Mouse (Mus musculus) hematopoietic stem cell, adult 5-6 weeks (primary cell): ENCODE measurements around the gene Thy1. TPM values are rescaled to one million over a fixed set of nuclear protein-coding genes. Genes with fewer than 3 reads are reported as not detected.

Experiments
- ATAC-seq, 2 experiments: fragments of 125-278 bp in 1 of 2; replicated peaks in 1 of 2; 2 replicates each; pipeline ENCODE4 v1.8.0; 2016 to 2017; ENCODE audit warnings: inconsistent platforms in 2 of 2, mild to moderate bottlenecking in 2 of 2, moderate number of reproducible peaks in 2 of 2, low read depth in 1 of 2, moderate TSS enrichment in 1 of 2; ENCODE audit not compliant: low FRiP score in 2 of 2, poor library complexity in 2 of 2, severe bottlenecking in 2 of 2, insufficient read depth in 1 of 2, low TSS enrichment in 1 of 2
- total RNA-seq: library from RNA; stranded (forward); fragments of 172-1452, 232-1000 nt; gene quantifications from 2 replicates; pipeline ENCODE4 v1.2.3, GENCODE M21; 2017

Thy1 gene
- total RNA-seq, 1 experiment from 2014 or later = 5.8 TPM

DNA sequence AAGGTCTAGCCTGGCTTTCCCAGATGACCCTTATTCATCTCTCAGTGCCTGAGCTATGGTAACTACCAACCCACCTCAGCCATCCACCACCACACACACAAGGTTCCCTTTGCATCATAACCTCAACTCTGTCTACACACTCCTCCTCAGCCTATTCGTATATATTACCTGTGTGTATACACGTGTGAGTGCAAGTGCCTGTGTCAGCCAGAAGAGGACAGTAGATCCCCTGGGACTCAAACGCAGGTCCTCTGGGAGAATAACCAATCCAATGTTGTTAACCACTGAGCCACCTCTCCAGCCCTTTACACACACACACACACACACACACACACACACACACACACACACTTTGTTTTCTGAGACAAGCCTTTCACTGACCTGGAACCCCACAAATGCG lies 12.5 kb upstream of the Thy1 start:
- ATAC-seq = no peak

DNA sequence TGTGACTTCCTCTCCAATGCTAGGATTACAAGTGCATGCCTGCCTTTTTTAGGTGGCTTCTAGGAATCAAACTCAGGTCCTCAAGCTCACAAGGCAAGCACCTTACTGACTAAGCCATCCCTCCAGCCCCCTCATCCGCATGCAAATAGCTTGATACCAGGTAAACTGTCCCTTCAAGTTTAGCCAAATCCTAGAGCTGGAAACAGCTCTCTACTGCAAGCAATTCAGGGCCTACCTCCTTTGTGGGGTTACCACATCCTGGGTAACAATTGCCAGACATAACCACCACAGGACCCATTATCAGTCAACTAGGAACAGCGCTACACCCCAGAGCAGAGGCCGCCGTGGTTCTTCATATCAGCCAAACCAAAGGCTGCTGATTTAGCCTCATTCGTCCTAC lies 12.1 kb upstream of the Thy1 start:
- peak; percentile 56 to 67; a peak in 3 of 4 replicates for ATAC-seq

DNA sequence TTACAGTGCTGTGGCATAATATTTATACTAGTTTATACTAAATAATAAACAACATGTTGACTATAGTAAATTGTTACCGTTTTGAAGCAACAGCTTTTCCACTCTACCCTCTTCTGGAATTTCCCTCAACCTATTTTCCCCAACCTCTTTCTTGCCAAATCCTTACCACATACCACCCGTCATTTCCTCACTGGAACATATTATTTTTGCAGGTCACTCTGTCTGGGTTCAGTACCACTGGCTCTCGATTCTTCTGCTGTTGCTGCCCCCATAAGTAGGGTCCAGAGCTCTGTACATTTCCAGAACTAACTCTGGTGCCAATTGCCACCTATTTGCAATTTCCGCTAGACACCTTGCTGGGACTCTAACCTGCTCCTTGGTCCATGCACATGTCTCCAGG lies 11.2 kb upstream of the Thy1 start:
- ATAC-seq = no peak

DNA sequence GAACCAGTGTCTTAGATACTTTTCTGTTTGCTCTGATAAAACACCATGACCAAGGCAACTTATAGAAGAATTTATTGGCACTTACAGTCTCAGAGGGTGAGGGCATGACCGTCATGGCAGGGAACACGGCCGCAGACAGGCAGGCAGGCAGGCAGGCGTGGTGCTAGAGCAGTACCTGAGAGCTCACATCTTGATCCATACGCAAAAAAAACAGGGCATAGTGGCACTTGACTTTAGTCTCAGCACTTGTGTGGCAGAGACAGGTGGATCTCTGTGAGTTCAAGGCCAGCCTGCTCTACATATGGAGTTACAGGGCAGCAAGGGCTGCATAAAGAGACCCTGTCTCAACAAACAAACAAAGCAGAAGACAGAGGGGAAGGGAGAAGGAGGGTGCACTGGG lies 9.9 kb upstream of the Thy1 start:
- no peak for ATAC-seq

DNA sequence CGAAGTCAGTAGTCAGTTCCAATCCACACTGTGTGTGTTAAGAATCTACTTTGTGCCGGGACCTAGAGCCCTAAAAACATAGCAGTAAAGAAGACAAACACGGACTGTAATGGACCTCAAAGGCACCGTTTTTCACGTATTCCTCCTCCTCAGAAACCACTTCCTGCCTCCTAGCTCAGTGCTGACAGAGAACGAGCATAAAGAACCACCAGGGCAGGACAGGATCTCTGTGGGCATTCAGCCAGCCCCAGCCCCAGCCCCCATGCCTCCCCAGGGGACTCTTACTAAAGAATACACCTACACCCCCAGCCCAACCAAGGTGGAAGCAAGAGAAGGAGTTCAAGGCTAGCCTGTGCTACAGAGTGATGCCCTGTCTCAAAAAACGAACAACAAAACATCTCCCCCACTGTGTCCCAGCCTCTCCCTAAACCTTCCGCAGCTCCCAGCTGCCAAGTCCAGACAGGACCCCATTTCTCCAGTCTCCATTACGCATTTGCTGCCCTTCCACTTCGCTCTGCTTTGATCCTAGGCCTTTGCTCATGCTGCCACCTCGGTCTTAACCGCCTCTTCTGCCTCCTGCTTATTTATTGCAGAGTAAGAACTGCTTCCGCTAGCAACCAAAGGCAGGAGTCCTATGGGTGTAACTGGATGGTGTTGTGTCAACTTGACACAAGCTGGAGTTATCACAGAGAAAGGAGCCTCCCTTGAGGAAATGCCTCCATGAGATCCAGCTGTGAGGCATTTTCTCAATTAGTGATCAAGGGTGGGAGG lies 9.0 kb upstream of the Thy1 start:
- peak in 1 of 2 experiments; percentile 40; a peak in 1 of 4 replicates for ATAC-seq

DNA sequence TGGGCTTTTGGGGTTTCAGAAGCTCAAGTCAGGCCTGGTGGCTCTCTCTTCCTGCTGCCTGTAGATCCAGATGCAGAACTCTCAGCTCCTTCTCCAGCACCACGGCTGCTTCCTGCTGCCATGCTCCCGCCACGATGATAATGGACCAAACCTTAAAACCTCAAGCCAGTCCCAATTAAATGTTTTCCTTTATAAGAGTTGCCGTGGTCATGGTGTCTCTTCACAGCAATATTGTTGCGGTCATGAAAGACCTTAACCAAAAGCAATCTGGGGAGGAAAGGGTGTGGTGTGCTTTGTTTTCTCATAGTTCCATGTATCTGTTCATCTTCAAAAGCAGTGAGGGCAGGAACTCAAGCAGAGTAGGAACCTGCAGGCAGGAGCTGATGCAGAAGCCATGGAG lies 6.1 kb upstream of the Thy1 start:
- no peak for ATAC-seq

DNA sequence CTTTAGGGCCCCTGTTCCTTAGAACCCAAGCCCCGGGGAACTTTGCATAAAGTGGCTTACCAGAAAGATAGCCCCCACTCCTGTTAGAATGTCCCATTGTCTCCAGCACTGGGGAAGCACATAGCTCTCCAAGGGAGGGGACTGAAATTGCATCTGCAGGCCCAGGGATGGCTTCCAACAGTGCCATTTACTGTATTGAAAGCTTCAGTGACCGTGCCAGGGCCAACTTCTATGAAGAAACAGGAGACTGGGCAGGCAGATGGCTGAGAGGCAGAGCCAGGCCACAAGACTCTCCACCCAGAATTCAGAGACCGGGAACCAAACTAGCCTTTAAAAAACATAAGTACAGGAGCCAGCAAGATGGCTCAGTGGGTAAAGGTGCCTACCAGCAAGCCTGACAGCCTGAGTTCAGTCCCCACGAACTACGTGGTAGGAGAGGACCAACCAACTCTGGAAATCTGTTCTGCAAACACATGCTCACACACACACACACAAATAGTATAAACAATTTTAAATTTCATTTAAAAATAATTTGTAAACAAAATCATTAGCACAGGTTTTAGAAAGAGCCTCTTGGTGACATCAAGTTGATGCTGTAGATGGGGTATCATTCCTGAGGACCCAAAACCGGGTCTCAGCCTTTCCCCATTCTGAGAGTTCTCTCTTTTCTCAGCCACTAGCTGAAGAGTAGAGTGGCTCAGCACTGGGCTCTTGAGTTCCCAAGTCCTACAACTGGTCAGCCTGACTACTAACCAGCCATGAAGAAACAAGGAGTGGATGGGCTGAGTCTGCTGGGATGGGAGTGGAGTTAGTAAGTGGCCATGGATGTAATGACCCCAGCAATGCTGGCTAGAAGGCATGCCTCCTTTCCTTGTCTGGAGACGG lies 1.4 kb upstream of the Thy1 start:
- no peak for ATAC-seq

DNA sequence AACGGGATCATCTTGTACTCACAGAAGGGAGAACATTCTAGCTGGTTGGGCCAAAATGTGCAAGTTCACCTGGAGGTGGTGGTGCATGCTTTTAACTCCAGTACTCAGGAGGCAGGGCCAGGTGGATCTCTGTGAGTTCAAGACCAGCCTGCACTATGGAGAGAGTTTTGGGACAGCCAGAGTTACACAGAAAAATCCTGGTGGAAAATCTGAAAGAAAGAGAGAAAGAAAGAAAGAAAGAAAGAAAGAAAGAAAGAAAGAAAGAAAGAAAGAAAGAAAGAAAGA lies 846 bp upstream of the Thy1 start:
- ATAC-seq = no peak

DNA sequence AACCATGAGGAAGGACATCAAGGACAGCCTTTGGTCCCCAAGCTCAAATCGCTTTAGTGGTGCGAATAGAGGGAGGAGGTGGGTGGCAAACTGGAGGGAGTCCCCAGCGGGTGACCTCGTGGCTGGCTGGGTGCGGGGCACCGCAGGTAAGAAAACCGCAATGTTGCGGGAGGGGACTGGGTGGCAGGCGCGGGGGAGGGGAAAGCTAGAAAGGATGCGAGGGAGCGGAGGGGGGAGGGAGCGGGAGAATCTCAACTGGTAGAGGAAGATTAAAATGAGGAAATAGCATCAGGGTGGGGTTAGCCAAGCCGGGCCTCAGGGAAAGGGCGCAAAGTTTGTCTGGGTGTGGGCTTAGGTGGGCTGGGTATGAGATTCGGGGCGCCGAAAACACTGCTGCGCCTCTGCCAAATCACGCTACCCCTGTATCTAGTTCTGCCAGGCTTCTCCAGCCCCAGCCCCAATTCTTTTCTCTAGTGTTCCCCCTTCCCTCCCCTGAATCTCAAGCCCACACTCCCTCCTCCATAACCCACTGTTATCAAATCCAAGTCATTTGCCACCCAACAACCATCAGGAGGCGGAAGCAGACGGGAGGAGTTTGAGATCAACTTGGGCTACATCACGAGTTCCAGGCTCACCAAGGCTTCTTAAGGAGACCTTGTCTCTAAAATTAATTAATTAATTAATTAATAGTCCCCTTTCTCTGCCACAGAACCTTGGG lies 683 bp downstream of the Thy1 start:
- peak; percentile 34 to 47; a peak in 1 of 4 replicates for ATAC-seq

DNA sequence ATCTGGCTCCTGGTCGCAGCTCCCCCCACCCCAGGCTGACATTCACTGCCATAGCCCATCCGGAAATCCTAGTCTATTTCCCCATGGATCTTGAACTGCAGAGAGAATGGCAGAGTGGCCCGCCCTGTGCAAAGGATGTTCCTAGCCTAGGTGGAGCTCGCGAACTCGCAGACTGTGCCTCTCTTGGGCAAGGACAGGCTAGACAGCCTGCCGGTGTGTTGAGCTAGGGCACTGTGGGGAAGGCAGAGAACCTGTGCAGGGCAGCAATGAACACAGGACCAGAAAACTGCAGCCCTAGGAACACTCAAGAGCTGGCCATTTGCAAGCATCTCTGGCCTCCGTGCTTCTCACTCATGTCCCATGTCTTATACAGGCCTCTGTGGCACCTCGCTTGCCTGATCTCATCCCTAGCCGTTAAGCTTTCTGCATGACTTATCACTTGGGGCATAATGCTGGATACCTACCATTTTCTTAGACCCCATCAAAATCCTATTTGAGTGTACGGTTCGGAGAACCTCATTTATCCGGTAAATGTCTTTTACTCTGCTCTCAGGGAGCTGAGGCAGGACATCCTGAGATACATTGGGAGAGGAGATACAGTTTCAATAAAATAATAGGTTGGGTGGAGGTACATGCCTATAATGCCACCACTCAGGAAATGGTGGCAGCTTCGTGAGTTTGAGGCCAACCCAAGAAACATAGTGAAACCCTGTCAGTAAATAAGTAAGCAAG lies 1.4 kb downstream of the Thy1 start:
- ATAC-seq = no peak

DNA sequence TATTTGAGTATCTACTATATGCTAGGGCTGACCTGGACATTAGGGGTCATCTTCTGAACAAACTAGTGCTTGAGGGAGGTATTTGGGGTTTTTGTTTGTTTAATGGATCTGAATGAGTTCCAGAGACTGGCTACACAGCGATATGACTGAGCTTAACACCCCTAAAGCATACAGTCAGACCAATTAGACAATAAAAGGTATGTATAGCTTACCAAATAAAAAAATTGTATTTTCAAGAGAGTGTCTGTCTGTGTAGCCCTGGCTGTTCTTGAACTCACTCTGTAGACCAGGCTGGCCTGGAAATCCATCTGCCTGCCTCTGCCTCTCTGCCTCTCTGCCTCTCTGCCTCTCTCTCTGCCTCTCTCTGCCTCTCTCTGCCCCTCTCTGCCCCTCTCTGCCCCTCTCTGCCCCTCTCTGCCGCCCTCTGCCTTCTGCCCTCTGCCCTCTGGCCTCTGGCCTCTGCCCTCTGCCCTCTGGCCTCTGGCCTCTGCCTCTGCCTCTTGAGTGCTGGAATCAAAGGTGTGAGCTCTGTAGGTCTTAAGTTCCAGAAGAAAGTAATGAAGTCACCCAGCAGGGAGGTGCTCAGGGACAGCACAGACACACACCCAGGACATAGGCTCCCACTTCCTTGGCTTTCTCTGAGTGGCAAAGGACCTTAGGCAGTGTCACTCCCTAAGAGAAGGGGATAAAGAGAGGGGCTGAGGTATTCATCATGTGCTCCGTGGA lies 2.1 kb downstream of the Thy1 start:
- ATAC-seq = no peak

DNA sequence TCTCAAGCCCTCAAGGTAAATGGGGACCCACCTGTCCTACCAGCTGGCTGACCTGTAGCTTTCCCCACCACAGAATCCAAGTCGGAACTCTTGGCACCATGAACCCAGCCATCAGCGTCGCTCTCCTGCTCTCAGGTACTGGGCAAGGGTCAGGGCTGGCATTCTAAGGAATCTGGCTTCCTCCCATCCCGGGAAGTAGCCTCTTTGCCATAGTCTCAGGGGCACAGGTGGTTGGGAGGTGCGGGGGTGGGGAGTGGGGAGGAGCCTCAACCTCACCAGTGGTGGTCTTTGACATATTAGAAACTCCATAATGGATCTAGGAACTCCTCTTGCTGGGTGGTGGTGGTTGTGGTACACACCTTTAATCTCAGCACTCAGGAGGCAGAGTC lies 2.7 kb downstream of the Thy1 start:
- no peak for ATAC-seq

DNA sequence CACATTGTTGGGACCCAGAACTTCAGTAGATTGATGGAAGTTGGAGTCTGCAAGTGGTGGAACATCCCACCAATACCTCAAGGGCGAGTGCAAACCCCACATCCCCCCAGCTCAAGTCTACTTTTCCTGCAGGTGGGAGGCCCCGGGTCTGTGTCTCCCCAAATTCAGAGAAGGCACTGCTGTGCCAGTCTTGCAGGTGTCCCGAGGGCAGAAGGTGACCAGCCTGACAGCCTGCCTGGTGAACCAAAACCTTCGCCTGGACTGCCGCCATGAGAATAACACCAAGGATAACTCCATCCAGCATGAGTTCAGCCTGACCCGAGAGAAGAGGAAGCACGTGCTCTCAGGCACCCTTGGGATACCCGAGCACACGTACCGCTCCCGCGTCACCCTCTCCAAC lies 3.2 kb downstream of the Thy1 start:
- ATAC-seq = no peak

DNA sequence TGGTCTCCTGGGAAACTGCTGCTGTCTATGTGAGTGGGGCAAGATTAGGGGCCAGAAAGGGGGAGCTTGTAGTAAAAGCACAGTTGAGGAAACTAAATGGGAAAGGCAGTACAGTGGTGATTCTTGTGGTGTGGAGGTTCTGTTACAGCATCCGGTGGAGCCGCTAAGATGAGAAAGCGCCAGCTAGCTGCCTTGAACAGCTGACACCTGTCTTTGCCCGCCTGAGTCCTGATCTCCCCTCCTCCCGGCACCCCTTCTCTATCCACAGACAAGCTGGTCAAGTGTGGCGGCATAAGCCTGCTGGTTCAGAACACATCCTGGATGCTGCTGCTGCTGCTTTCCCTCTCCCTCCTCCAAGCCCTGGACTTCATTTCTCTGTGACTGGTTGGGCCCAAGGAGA lies 3.9 kb downstream of the Thy1 start:
- no peak for ATAC-seq

DNA sequence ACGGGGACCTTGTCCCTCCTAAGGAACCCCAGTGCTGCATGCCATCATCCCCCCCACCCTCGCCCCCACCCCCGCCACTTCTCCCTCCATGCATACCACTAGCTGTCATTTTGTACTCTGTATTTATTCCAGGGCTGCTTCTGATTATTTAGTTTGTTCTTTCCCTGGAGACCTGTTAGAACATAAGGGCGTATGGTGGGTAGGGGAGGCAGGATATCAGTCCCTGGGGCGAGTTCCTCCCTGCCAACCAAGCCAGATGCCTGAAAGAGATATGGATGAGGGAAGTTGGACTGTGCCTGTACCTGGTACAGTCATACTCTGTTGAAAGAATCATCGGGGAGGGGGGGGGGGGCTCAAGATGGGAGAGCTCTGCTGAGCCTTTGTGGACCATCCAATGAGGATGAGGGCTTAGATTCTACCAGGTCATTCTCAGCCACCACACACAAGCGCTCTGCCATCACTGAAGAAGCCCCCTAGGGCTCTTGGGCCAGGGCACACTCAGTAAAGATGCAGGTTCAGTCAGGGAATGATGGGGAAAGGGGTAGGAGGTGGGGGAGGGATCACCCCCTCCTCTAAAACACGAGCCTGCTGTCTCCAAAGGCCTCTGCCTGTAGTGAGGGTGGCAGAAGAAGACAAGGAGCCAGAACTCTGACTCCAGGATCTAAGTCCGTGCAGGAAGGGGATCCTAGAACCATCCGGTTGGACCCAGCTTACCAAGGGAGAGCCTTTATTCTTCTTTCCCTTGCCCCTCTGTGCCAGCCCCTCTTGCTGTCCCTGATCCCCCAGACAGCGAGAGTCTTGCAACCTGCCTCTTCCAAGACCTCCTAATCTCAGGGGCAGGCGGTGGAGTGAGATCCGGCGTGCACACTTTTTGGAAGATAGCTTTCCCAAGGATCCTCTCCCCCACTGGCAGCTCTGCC lies 4.6 kb downstream of the Thy1 start:
- no peak; a peak in 1 of 4 replicates for ATAC-seq
